Mouse (Mus musculus): ENCODE data around the gene BC003965.
A peak's percentile ranks its signal among the peaks of the same experiment; 100 is the strongest.
"Not testable (repeated sequence)": the region's sequence is repeated elsewhere in the genome, so short reads cannot be mapped to it uniquely, and the experiment has no call there.

Gene BC003965

DNA sequence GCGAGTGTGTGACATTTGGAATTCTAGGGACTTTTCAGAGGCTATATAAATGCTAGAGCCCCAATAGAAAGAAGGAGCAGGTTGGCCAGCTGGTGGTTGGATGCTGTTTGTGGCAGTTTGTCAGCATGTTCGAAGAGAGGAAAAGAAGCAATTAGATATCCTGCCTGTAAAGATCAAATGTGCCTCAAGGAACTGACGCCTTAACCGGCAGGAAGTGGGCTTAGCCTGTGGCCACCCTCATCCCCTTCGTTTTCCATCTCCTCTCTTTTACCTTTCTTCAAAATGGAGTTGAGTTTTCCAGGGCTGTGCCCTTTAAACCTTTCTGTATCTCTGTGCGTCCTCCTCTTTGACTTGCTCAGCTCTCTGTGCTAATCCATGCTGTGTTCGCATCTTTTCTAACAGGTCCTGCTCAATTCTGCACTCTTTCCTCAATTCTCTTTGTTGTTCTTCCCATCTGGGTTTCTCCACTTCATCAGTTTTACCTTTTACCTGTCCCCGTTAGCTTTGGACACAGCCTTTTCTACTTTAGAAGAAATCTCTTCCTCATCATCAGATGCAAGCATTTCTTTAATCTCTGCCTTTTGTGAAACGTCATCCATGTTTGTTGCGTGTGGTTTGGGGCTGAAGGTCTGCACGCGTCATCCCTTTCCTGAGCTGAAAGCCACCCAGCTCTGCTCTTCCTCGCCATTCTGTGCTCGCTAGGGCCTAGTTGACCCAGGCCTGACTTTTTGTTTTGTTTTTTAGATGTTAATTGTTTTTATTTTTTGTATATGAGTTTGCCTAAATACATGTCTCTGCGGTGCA lies 35.3 kb downstream of the BC003965 start:
- DNase-seq (ENCODE audit: low read depth) = no peak

DNA sequence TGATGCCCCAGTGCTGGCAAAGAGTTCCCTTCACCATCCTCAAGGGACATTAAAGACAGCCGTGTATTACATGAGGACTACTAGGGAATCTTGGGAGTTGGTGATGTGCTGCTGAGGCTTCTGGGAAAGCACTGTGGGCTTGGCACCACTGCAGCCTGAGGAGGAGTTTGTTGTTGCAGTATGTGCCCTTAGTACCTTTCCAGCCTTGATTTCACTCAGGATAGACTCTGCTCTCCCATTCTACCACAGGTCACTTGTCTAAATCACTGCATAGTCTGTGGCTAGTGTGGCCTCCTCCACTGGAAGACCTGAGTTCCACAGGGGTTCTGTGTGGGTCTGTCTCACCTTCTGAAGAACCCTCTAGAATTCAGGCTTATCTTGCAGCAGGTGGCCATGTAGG lies 36.4 kb downstream of the BC003965 start:
- DNase-seq (ENCODE audit: low read depth) = no peak

DNA sequence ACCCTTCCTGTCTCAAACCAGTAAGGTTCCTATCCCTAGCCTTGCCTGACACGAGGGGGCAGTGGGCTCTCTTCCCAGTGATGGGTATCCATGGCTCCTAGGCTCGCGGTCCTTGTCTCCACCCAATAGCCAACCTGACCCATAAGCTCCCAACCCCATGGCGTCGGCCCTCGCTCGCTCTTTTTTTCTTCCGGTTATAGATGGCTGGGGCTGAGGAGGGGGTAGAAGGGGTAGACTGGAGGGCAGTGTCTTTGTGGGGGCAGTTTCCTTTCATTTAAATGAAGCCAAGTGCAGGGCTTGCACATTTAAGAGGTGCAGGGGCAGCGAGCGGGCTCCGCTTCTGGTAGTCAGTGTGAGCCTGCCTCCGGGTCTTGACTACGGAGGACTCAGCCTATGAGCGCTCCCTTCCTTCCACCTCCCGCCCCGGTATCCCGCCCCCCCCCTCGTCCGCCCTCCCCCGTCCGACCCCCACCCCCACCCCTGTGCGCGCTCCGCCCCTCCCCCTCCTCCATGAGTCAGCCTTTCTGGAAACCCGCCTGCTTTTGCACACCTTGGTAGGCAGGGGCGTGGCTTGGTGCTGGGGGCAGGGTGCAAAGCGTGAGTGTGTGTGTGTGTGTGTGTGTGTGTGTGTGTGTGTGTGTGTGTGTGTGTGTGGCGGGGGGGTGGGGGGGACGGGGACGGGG lies 37.6 kb downstream of the BC003965 start:
- peak; percentile 64 for DNase-seq (ENCODE audit: low read depth)

DNA sequence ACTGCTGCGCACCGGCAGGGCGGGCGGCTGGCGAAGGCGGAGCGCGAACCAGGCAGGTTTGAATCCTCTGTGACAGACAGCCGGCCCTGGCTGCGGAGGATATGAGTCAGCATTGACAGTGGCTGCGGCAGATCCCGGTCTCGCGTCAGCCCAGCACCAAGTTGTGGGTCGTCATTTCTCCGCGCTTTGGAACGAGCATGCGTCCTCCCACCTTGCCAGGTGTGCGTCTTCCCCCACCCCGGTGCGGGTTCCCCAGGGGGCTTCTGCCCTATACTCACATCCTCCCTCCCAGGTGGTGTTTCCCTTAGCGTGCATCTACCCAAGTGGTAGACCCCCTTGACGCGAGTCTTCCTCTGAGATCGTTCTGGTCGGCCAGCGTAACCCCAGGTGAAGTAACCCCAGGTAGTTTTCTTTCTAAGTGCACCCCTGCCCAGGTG lies 38.2 kb downstream of the BC003965 start:
- DNase-seq (ENCODE audit: low read depth) = not testable (repeated sequence)

DNA sequence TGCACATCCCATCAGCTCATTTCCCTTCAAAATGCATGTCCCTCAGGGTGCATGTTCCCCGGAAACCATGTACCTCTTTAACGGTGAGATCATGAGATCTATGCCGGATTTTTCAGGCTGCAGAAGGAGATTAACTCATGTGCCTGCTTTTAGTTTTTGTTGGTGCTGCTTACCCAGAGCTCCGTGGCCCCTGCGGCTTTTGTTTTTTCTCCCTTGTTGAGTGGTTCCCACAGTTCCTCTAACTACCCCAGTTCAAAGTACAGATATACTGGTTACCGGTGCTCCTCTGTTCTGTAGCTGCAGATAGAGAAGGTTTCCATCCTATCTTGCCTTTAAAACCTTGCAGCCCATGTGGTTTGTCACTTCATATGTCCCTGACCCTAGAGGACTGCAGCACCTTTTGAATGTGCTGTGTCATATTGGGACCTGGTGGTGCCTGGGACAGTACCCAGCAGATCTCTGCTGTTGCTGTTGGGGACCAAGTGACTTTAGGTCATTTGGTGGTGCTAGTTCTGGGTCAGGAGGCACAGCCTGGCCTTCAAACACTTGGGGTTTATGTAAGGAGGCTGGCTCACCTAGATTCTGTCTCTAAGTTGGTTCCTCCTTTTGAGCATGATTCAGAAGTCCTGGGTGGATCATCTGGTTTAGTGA lies 38.7 kb downstream of the BC003965 start:
- DNase-seq (ENCODE audit: low read depth) = peak; percentile 62

DNA sequence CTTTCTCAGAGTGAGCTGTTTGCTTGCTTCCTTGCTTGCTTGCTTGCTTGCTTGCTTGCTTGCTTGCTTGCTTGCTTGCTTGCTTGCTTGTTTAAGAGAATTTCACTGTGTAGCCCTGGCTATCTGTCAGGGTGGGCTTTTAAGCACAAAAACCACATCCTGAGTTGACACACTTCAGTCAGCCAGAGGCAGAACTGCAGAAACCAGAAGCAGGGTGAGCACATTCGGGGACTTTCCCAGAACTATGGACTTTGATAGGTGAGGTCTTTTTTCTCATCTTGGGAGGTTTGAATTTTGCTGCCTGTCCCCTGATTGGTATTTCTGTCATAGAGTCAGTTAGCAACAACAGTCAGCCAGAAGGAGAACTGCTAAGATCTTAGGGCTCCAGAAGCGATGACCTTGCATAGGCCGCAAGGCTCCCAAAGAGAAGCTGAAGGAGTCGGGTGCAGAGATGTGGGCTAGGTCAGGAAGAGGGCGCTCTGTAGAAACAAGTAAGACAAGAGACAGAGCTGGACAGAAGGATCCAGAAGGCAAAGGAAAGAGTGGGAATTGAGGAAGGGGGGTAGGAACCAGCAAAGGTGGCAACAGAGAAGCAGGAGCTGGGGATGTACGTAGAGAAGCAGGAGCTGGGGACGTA lies 40.4 kb downstream of the BC003965 start:
- peak; percentile 27 for DNase-seq (ENCODE audit: low read depth)

DNA sequence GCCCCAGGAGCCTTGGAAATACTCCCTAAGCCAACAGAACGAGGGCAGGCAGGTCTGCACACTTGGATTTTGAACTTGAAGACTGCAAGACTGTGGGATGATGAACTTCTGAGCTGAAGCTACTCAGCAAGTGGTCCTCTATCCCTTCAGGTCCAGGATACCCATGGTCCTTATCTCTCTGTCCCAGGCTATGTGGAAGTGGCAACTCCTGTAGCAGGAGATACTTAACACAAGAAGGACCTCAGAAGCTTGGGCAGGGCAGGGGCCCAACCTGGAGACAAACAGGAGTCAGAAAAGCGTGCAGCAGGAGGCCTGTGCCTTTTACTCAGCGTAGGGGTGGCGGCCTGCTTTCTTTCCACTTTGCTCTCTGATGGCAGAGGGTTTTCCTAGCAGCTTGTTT lies 41.3 kb downstream of the BC003965 start:
- DNase-seq (ENCODE audit: low read depth) = peak; percentile 66

DNA sequence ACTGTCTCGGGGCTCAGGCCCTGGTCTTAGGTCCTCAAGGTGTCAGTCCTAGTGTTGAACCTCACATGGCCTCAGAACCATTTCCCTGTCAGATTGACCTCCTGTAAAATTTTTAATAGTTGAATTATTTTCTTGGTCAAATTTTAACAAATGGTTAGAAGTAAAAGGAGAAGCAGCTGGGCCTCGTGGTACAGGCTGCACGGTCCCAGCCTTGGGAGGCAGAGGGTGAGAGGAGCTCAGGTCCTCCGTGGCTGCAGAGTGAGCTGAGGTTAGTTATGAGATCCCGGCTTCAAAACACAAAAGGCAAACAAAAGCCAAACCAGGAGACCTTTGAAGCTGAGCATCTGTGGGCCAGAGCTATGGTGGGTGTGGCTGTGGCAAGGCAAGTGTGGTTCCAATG lies 43.6 kb downstream of the BC003965 start:
- no peak for DNase-seq (ENCODE audit: low read depth)

DNA sequence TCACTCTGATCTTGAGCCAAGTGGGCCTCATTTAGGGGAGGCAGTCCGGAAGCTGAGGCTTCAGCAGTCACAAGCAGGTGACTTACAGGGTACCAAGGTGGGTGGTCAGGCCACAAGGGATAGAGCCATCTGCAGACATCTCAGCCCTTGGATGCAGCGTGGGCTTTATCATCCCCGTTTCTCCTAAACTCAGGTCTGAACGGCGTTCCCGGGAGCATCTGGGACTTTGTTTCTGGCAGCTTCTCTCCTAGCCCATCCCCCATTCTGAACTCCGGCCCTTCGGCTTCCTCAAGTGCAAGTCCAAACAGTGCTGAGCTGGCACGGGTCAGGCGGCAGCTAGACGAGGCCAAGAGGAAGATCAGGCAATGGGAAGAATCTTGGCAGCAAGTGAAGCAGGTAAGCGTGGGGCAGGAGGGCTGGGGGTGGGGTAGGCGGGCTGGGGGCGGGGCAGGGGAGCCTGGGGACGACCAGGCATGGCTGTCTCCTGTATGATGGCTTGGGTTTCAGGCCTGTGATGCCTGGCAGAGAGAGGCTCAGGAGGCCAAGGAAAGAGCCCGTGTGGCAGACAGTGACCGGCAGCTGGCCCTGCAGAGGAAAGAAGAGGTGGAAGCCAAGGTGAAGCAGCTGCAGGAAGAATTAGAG lies 45.8 kb downstream of the BC003965 start:
- DNase-seq (ENCODE audit: low read depth) = not testable (repeated sequence)

DNA sequence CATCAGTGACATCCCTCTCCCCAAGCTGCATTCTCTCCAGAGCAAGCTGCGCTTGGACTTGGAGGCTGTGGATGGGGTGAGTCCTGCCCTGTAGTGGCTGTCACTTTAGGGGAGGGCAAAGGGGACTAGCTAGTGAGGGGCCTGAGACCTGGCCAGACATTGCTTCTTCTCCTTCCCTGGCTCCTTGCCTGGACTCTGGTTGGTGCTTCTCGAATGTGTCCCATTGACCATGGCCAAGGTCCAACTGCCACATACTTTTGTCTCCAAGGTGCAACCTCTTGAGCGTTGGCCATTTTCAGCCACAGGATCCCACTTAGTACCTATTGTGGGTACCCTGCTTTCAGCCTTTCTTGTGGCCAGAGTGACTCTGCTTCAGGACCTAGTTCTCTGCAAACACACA lies 46.3 kb downstream of the BC003965 start:
- DNase-seq (ENCODE audit: low read depth) = no peak

DNA sequence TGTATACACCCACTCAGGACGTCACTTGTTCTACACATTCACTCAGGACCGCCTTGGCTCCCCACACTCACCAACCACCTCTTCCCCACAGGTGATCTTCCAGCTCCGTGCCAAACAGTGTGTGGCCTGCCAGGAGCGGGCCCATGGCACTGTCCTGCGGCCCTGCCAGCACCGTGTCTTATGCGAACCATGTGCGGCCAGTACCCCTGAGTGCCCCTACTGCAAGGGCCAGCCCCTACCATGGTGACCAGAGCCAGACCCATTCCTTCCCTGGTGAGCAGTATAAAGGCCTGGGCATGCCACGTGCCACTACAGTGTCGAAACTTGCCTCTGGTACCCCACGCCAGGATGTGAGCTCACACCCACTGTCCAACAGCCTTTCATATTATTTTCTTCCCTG lies 47.3 kb downstream of the BC003965 start:
- DNase-seq (ENCODE audit: low read depth) = not testable (repeated sequence)

DNA sequence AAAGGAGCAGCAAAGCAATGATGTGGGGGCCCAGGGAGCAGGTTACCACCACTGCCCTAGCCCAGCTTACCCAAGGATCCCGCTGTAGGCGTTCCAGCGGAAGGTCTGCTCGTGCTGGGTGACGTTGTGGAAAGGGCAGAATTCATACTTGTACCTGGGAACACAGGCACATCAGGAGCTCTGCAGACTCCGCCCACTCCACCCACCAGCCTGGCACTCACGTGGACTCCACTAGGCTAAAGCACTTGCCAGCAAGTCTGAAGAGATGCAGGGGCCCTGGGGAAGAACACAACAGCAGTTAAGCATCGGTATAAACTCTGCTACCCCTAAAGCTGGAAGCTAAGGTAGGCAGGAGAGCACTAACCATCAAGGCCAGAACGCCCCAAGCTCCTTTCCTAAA lies 51.3 kb downstream of the BC003965 start:
- DNase-seq (ENCODE audit: low read depth) = no peak
